ENCODE assay signal across 8 mouse cellular contexts in the genomic region with DNA sequence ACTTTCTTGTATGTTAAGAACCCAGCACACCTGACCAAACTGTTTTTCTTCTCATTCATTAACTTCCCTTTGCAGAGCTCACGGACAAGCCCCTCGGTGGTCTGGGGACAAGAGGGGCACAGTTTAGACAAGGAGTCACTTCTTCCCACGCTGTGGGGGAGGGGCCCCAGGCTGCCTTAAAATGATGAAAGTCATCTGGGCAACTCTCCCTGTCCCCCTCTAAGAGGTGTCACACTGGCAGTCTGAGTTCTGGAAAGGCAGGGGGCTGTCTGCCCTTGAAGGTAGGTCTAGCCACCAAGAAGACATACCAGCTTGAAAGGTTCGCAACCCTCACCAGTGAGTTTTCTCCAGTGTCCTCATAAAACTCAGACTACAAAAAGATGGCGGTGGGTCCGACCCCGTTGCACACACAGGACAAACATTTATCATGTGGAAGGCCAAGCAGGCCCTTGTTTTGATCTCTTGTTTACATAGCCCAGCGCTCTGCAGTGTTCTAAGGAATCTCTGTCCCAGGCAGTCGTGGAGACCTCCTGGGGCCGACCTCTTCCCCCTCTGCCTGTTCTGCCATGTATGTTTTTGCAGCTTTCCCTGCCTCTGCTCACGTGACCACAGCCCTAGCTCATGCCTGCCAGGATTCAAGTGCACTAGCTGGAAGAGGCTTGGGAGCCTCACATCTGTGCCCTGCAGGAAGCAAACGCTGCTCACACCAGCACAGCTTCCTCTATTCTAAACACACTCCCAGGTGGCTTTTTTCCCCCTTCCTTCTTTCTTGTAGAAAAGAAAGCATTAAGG.
DNase-seq lines count a peak whose midpoint lies in the region; ATAC-seq and TF ChIP-seq lines count a peak whose summit lies in the region.
"Had no signal": no experiment of that assay in that cellular context is flagged by ENCODE, and none has a peak within 500 bp of the region (broad histone marks: within the 10 kb centered on the region; RNA-seq: fewer than 3 reads in every experiment).

No protein-coding gene starts in this region.

- H3K9me3 ChIP-seq in stomach, embryonic 14.5 days (ENCODE audit: control insufficient read depth, low read depth, low read length), result no peaks in the 10 kb centered on the region
- H3K9me3 ChIP-seq in stomach, postnatal 0 days (ENCODE audit: control insufficient read depth, low read length), result no peaks in the 10 kb centered on the region
- H3K9me3 ChIP-seq in heart, embryonic 10.5 days, result no peaks in the 10 kb centered on the region
- no peaks in the 10 kb centered on the region for H3K9me3 ChIP-seq in limb, embryonic 14.5 days (ENCODE audit: control insufficient read depth, low read length)
- H3K9me3 ChIP-seq: limb, embryonic 15.5 days had no signal

- H3K4me1 ChIP-seq in stomach, embryonic 14.5 days (ENCODE audit: control insufficient read depth, insufficient read depth, low read length), result peaks cover 14% of the 10 kb centered on the region
- H3K4me1 ChIP-seq in stomach, postnatal 0 days (replicated peaks; ENCODE audit: control insufficient read depth, insufficient read depth), result no peaks in the 10 kb centered on the region
- H3K4me1 ChIP-seq in heart, embryonic 10.5 days, result peaks cover 15% of the 10 kb centered on the region
- H3K4me1 ChIP-seq in limb, embryonic 14.5 days (ENCODE audit: control insufficient read depth, insufficient read depth, low read length), result peaks cover 30% of the 10 kb centered on the region

- TF ChIP-seq POLR2A in limb, embryonic 14.5 days (IDR thresholded peaks at IDR 0.05; ENCODE audit: borderline replicate concordance, extremely low read depth, insufficient read depth, insufficient read length), result no peak

- 14% methylated on average over 12 of the region's 12 CpGs for WGBS in stomach, embryonic 14.5 days
- 21% methylated on average over 12 of the region's 12 CpGs for WGBS in stomach, postnatal 0 days
- WGBS in heart, embryonic 10.5 days, result 40% methylated on average over 12 of the region's 12 CpGs
- 31% methylated on average over 12 of the region's 12 CpGs for WGBS in limb, embryonic 14.5 days

- TF ChIP-seq EP300 in stomach, postnatal 0 days (optimal IDR thresholded peaks at IDR 0.05), result no peak

- no peaks in the 10 kb centered on the region for H3K36me3 ChIP-seq in stomach, embryonic 14.5 days (ENCODE audit: control insufficient read depth, insufficient read depth, low read length)
- H3K36me3 ChIP-seq in stomach, postnatal 0 days (ENCODE audit: control insufficient read depth, insufficient read depth, low read length), result no peaks in the 10 kb centered on the region
- no peaks in the 10 kb centered on the region for H3K36me3 ChIP-seq in heart, embryonic 10.5 days
- H3K36me3 ChIP-seq in limb, embryonic 14.5 days (ENCODE audit: control insufficient read depth, insufficient read depth, low read length), result no peaks in the 10 kb centered on the region
- H3K36me3 ChIP-seq: limb, embryonic 15.5 days had no signal

- H3K9ac ChIP-seq in stomach, embryonic 14.5 days (replicated peaks; ENCODE audit: low read depth, low read length), result no peak overlapping the region
- no peak overlapping the region for H3K9ac ChIP-seq in stomach, postnatal 0 days (ENCODE audit: low read length)
- no peak overlapping the region for H3K9ac ChIP-seq in limb, embryonic 14.5 days (ENCODE audit: low read depth, low read length, severe bottlenecking)
- H3K9ac ChIP-seq: limb, embryonic 15.5 days had no signal

- TF ChIP-seq CTCF in stomach, postnatal 0 days (IDR thresholded peaks at IDR 0.05; ENCODE audit: low read depth), result no peak

- H3K27me3 ChIP-seq in stomach, embryonic 14.5 days (ENCODE audit: control insufficient read depth, insufficient read depth, low read length), result no peaks in the 10 kb centered on the region
- no peaks in the 10 kb centered on the region for H3K27me3 ChIP-seq in stomach, postnatal 0 days (ENCODE audit: control insufficient read depth, insufficient read depth, low read length)
- H3K27me3 ChIP-seq in heart, embryonic 10.5 days (ENCODE audit: insufficient read depth, poor library complexity, severe bottlenecking), result peaks cover 26% of the 10 kb centered on the region
- H3K27me3 ChIP-seq in limb, embryonic 14.5 days (ENCODE audit: control insufficient read depth, insufficient read depth, low read length), result no peaks in the 10 kb centered on the region

- no peak overlapping the region for H3K4me3 ChIP-seq in stomach, embryonic 14.5 days (ENCODE audit: low read depth, low read length)
- H3K4me3 ChIP-seq in stomach, postnatal 0 days (ENCODE audit: low read depth, low read length), result no peak overlapping the region
- no peak overlapping the region for H3K4me3 ChIP-seq in heart, embryonic 10.5 days
- no peak overlapping the region for H3K4me3 ChIP-seq in limb, embryonic 14.5 days (replicated peaks; ENCODE audit: low read length)
- H3K4me3 ChIP-seq: limb, embryonic 15.5 days had no signal

- 0 out of 2 replicates have a peak, but pooled peaks have one; percentile 58 for ATAC-seq in stomach, embryonic 14.5 days (ENCODE audit: insufficient number of reproducible peaks, insufficient read depth, low FRiP score, low read depth)
- no peak for ATAC-seq in stomach, postnatal 0 days (ENCODE audit: low FRiP score, low TSS enrichment)
- ATAC-seq in limb, embryonic 14.5 days (ENCODE audit: low FRiP score, low read depth), result peak; percentile 12

- no peak for DNase-seq in stomach, postnatal 0 days (ENCODE audit: low spot score)
- DNase-seq in heart, embryonic 10.5 days (ENCODE audit: low spot score), result no peak
- peak; percentile 32 for DNase-seq in limb, embryonic 14.5 days (ENCODE audit: low spot score)
- DNase-seq in cerebellum, postnatal 25 days, result no peak
- DNase-seq in right cerebral cortex, adult 2 months (ENCODE audit: low spot score in 2 of 2), result no peak
- DNase-seq in cerebellum, adult 8-10 months, result no peak

- H3K27ac ChIP-seq in stomach, embryonic 14.5 days (ENCODE audit: low read length), result 0 out of 2 replicates have a peak overlapping the region, but pooled peaks have one; percentile 13
- no peak overlapping the region for H3K27ac ChIP-seq in stomach, postnatal 0 days (replicated peaks)
- H3K27ac ChIP-seq in heart, embryonic 10.5 days, result peak overlapping the region; percentile 47
- H3K27ac ChIP-seq in limb, embryonic 14.5 days (replicated peaks; ENCODE audit: low read depth, low read length), result no peak overlapping the region; the same call in 1 of the 2 replicates
- H3K27ac ChIP-seq: limb, embryonic 15.5 days had no signal

- no peak overlapping the region for H3K4me2 ChIP-seq in stomach, embryonic 14.5 days (replicated peaks; ENCODE audit: low read depth, low read length)
- no peak overlapping the region for H3K4me2 ChIP-seq in stomach, postnatal 0 days (replicated peaks; ENCODE audit: low read depth)
- no peak overlapping the region for H3K4me2 ChIP-seq in limb, embryonic 14.5 days (replicated peaks; ENCODE audit: low read depth, low read length, severe bottlenecking)
- H3K4me2 ChIP-seq: limb, embryonic 15.5 days had no signal

Comparison
In these comparisons a context has a peak if more than half of its experiments do, and no peak if none do; other contexts are left out.
1. H3K27ac ChIP-seq: peak in stomach, embryonic 14.5 days (single experiment) and heart, embryonic 10.5 days (single experiment); none in stomach, postnatal 0 days (single experiment) and limb, embryonic 14.5 days (single experiment).